Mouse (Mus musculus): ENCODE measurements around the gene Ascl2. TPM values are rescaled to one million over a fixed set of nuclear protein-coding genes. Genes with fewer than 3 reads are reported as not detected.

The Ascl2 gene
- 0.90 and 1.3 TPM in 2 replicates for polyA plus RNA-seq (2012; rRNA removed)

DNA sequence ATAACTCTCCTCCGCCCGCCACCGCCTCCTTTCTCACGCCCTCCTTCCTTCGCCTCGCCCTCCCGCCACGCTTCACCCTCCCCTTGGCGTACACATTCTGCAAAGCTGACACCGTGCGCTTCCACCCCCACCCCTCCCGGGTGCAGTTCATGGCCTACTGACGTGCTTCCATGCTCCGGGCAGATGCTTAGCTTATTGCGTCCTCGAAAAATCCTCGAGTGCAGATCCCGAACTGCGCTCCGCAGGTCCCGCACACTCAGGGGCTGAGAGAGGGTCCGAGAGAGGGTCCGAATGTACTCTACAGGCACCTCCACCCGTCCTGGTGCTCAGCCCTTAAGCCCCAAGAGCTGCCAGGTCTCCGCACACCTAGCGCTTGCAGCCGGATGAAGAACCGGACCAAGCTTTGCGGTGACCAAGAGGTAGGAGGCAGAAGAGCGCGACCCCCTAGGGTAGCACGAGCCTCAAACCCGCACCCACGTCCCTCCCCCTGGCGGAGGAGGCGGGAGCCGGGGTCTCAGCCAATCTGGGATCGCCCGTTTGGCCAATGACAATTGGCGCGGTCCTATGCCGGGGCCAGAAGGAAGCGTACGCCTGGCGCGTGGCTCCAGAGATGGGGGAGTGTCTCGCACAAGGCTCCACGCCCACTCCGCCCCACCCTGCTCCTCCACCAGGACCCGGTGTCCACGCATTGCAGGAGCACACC, at the start of gene Ascl2:
TSS of gene Ascl2 (minus strand) at position 456 of the 703 bp plus-strand sequence.
- no peak for DNase-seq (ENCODE audit: extremely low spot score in 1 of 2, low spot score in 1 of 2)

DNA sequence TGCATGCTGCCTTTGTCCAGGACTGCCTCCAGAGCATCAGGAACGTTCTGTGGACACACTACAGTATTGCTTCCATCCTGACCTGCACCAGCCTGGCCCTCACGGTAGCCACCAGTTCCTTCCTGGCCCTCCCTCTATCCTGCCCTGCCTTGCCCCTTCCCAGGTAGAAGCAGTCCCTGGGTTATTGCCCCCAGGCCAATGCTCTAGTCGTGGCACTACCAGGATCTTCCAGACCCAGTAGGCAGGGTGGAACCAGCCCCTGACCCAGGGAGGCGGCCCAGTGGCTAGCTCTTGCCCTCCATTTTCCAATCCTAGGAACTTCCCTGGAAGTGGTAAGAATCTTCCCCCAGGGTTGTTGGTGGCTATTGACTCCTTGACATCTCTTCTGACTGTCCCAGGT, 48.1 kb upstream of the Ascl2 start:
- no peak for DNase-seq (ENCODE audit: extremely low spot score in 1 of 2, low spot score in 1 of 2)

DNA sequence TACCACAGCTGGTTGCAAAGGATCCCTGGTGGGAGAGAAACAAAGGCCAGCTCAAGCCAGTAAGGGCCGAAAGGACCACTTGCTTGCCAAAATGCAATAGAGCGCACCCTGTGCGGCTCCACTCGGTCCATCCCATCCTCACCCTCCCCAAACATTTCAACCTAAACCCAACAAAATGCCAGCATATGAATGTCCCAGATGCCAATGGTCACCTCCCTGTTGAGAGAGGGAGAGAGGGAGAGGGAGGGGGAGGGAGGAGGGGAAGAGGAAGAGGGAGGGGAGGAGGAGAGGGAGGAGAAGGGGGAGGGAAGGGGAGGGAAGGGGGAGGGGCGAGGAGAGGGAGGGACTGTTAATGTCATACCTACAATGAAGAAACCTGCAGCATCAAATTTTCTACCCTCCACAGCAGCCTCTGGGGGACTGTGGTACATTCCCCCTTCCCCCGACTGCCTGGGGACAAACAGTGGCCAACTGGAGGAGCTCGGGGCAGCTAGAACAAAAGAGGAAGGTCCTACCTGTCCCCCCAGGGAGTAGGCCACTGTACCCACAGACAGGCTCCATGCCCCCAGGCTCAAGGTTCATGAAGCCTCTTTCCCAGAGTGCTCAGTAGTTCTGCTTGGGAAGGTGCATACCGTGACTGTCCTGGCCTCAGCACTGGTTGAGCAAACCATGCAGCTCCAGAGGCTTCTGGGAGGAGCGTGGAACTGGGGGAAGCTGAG, 47.5 kb upstream of the Ascl2 start:
- no peak for DNase-seq (ENCODE audit: extremely low spot score in 1 of 2, low spot score in 1 of 2)

DNA sequence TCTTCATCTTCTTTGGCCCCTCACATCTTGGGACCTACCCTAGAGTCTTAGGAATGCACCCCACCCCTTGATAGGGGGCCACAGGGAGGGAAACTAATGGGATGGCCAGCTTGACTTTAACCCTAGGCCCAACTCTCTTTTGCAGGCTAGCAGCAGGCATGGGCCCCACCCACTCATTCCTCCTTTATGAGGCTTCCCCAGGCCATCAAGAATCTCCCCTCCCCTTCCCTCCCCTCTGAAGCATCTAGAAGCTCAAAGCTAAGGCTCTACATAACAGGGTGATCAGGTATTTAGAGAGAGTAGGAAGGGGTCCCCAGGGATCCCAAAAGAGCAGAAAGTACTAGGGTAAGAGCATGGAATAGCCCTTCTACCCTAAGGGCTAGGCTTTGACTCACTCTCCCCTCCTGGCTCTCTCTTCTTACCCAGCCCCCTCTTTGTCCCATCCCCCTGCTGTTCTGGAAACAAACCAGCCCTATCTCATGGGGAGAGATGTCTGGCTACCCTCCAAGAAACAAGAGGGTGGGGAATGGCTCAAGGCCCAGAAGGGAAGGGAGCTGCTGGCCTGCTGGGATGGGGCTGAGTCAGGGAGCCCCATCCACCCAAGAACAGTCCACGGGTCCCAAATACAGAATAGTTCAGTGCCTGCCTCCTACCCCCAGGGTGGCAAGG, 46.8 kb upstream of the Ascl2 start:
- DNase-seq (ENCODE audit: extremely low spot score in 1 of 2, low spot score in 1 of 2): peak in 1 of 2 experiments; percentile 76

DNA sequence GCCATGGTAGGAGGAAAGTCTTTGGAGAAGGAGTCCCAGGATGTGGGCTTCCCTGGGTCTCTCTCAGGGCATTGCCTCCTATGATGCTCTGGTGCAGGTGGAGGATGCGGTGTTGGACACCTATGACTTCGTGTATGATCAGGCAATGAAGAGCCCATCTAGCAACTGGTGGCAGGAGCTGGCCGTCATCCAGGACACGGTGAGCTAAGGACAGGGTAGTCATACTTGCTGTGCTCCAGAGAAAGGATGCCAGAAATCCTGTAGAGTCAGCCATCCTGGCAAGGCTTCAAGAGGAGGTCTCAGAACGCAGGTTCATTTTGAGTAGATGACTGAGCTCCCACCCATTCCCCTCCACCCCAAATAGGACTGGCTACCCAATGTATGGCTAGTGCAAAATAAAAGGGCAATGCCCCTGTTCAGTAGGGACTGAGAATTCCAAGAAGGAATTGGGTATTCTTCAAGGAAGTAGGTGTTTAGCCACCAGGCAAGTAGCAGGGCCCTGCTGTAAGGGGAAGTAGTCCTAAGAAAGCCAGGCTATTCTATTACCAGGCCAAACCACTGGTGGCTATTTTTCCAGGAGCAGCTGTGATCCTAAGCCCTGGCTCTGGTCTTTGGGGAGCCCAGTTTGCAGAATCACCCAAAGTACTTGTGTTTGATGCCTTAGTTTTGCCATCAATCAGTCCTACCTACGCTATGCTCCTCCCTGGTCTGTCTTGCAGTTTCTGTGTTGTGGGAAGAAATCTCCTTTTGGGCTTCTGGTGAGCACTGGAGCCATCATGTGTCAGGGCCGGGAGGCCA, 46.0 kb upstream of the Ascl2 start:
- DNase-seq (ENCODE audit: extremely low spot score in 1 of 2, low spot score in 1 of 2): no peak

DNA sequence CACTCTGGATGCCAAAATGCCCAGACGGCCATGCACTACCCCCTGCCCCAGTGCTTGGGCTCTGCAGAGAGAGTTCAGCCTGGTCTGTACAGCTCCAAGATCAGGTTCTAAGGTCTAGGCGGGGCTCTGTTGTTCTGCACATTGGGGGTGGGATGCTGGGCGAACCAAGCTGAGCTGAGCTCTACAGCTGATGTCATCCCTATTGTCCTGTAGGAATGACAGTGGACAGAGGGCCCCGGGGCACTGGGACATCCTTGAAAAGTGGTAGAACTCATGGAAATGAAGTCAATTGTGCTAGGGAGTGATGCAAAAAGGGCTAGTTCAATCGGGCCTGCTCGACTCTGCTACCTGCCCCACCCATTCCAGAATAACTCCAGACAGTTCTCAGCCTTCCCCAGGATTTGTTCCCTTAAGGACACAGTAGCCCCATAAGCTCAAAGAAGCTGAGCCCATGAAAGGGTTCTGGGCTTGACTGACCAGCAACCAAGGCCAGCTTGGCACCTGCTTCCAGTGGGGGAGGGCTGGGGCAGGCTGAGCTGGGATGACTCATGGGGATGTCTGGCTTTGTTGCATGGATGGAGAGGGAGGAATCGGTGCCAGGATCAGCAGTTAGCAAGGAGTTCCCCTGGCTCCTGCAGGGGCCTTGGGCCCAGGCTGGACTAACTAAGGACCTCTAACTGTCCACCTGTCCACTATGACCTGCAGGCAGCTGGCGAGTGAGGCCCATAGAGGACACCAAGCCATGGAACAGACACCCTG, 44.5 kb upstream of the Ascl2 start:
- DNase-seq (ENCODE audit: extremely low spot score in 1 of 2, low spot score in 1 of 2): peak in 1 of 2 experiments; percentile 64

DNA sequence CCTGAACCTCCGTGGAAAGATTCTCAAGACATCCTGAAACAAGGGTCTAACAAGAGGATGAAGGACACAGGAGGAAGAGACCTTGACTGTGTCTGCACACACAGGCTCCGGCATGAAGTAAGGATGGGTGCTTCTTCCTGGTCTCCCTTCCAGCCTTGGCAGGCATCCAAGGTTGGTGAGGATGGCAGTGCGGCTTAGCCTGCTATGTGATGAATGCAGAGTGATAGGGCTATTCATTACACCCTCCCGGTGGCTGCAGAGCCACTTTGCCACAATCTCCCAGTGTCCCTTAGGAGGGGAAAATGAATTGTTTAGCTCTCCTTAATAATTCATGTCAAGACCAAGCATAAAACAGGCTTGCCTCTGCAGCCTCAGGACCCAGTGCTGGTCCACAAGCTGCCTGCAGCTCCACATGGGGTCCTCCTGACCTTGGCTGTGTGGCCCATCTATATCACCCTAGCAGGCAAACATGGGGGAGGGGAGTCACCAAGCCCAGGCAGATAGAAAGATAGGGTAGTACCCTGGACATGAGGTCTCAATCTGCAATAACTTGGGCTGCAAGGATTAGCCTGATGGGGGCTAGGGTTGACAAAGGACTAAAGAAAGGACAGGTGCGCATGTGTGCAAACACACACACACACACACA, 43.3 kb upstream of the Ascl2 start:
- DNase-seq (ENCODE audit: extremely low spot score in 1 of 2, low spot score in 1 of 2): no peak

DNA sequence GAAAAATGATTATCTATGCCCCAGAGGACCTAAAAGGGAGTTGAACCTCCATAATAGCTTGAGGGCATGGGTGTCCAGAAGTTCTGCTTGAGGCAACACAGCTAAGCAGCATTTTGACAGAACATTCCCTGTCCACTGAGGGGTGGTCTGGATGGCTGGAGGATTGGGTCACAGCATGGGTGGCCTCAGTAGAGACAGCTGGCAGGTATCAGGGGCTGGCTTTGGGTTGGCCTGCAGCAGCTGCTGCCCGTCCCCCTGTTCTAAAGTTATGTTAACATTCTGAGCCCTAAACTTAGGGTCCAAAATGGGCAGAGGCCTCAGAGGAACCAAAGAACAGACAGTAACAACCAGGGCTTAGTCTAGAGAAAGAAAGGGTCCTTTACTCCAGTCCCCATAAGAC, 42.2 kb upstream of the Ascl2 start:
- DNase-seq (ENCODE audit: extremely low spot score in 1 of 2, low spot score in 1 of 2): no peak

DNA sequence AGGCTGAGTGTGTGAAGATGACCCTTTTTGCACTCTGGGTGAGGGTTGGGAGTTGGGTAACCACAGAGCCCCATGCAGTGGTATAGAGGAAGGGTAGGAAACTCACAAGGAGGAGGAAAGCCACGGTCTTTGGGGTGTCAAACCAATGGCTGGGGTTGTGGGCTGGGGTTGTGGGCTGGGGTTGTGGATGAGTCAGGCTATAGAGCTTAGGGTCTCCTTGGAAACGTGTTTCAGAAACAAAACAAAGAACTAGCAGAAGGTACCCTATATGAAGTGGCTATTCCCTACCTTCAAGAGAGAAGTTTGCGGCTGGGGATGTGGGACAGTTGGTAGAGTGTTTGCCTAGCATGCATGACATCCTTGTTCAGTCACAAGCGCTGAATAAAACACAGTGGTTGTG, 40.9 kb upstream of the Ascl2 start:
- no peak for DNase-seq (ENCODE audit: extremely low spot score in 1 of 2, low spot score in 1 of 2)

DNA sequence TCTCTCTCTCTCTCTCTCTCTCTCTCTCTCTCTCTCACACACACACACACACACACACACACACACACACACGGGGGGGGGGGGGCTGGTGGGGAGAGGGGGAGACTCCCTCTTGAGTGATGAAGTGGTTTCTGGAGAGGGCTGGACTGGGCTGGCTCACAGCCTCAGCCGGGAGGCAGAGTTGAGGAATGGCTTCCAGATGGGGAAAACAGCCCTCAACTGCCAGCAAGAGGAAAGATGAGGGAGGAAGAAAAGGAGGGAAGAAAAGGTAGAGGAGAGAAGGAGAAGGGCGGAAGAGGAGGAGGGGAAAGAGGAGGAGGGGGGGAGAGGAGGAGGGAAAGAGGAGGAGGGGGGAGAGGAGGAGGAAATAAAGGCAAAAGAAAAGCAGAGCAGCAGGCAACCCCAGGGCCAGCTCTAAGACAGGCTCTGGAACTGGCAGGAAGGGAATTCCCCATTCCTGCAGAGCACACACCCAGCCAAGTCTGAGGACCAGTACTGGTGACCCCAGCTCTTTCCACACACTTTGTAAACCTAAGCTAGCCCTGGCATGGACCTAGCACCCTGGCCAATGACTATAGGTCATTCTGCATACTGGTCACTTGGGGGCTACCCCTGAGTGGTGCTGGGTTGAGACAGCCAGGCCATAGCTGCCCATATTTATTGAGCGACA, 40.1 kb upstream of the Ascl2 start:
- DNase-seq (ENCODE audit: extremely low spot score in 1 of 2, low spot score in 1 of 2): no peak

DNA sequence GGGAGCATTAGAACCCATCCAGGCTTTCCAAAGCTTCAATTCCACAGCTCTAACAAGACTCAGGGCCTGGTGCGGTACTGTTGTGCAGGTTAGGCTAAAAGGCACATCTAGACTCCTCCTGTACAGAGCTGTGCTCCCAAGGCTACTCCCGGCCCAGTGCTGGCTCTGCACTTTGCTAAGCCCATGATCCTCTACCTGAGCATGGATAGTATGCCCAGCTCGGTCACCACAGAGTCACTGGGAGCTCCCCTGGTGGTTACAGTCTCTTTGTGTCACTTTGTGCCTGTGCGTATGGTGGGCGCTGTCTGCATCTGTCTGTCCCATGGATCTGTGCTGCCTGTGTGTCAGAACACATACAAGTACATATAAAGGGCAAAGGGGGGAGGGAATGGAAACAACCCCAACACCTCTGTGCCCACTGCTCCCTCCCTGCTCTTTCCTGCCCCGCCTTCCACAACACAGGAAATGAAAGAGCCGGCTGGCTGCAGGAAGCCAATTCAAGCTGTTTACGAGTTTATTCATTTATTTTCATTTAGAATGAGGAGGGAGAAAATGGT, 39.4 kb upstream of the Ascl2 start:
- DNase-seq (ENCODE audit: extremely low spot score in 1 of 2, low spot score in 1 of 2): no peak

DNA sequence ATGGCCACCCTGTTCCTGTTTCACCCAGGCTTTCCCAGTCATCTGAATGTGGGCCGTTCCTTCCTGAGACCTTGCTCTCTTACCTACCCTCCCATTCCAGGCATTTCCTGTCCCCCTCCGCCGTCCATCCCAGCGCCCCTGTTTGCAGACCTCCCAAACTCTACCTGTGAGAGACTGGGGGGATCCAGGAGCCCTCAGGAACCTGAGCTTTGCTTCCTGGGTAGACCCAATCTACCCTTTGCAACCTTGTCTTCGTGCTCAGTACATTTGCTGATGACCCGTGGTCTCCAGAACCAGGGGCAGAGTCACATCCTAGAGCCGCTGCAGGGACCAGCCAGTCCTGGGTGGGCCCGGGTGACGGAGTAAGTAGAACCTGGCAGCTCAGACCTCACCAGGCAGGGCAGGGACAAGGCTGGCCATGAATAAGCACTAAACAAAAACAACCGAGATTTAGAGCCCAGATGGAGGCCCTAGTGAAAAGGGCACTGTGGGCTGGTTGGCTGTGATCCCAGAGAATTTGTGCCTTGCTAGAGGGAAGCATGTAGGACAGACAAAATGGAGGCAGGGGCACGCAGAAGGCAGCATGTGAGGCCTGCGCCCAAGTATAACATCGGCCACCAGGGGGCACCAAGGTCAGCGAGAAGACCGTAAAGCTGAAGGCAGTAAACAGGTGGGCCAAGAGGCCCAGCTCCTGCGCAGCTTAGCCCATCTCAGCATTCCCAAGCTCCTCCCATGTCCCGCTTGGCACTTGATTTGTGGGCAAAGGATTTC, 38.7 kb upstream of the Ascl2 start:
- peak; percentile 86 to 97 for DNase-seq (ENCODE audit: extremely low spot score in 1 of 2, low spot score in 1 of 2)

DNA sequence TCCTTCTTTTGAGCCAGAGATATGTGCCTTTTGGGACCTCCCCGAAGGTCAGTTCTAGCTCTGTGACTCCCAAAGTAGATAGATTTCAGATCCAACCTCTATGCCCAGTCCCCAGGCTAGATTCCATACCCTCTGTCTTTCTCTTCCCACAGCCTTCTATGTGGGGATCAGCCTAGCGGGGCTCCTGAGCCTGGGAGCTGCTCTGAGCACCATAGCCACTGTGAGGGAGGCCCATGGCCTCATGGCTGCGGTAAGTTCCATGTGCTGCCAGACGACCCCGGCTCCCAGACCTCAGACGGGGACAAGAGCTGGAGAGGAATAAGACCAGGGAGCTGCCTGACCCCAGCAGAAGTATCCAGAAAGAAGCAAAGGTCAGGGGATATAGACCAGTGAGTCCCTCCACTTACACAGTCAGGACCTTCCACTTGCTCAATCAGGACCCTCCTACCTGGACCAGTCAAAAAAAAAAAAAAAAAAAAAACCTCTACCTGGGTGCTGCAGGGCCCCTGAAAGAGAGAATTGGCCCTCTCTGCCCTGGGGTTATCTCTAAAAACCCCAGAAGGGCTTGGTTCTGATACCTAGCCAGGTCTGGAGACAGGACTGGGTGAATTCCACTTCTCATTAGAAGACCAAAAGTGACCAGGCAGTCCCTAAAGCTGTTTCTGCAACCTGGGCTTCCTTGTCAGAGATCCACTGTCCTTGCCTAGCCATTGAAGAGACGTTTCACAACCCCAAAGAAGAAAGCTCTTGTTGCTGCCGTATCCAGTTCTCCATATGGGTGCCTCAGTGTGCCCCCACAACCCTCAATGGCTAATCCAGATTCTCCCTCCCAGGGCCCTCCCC, 37.9 kb upstream of the Ascl2 start:
- DNase-seq (ENCODE audit: extremely low spot score in 1 of 2, low spot score in 1 of 2): no peak

DNA sequence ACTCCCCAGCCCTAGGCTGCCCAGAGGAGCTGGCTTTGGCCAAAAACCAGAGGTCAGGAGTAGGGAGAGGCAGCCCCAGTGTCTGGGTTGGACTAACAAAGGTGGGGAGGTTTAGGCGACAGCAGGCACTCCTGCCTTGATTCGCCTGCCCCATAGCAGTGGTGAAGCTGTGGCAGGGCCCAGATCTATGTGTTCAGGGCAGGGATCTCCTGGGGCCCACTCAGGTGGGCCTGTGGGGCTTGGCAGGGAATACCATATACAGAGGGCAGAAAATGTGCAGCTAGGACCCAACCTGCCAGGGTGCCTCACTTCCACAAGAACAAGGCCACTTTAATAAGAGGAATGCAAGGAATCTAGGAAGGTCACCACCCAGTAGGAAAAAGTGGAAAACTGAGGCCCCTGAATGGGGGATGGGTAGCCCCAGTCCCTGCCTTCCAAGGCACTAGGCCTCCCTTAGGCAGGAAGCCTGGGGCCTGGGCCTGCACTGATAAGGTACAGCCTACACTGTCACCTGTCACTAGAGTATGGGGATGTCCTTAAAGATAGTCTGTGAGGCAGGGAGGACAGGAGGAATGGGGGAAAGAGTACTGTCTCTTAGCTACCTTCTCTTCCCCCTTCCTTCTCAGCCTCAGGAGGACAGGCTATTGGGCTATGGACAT, 37.2 kb upstream of the Ascl2 start:
- no peak for DNase-seq (ENCODE audit: extremely low spot score in 1 of 2, low spot score in 1 of 2)

DNA sequence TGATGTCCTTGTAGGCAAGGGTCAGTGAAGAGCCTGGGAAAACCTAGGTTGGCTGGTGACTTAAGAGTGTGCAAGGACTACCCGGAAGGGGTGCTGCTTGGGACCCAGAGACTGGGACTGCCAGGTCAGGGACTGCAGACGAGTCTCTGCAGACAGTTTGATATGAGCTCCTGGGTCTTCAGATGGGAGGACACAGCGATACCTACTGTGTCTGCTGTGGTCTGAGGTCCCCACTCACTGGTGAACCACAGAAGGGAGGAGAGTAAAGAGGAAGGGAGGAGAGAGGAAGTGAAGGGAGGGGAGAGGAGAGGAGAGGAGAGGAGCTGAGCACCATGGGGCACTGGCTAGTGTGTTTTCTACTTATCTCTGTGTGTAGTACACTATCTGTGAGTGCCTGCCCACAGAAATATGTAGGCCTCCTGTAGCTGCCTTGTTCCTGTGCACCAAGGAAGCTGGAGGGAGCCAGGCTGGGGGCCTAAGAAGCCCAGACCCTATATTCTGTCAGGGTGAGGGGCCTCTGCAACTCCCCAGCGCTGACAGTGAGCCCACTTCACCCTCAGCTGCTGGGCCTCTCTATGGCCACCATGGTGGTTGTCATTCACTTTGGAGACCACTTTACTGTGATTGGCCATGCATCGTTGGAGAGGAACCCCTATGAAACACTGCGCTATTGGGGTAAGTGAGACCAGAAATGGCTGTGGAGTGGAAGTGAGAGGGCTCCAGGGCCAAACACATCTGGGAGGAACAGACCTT, 36.5 kb upstream of the Ascl2 start:
- no peak for DNase-seq (ENCODE audit: extremely low spot score in 1 of 2, low spot score in 1 of 2)

DNA sequence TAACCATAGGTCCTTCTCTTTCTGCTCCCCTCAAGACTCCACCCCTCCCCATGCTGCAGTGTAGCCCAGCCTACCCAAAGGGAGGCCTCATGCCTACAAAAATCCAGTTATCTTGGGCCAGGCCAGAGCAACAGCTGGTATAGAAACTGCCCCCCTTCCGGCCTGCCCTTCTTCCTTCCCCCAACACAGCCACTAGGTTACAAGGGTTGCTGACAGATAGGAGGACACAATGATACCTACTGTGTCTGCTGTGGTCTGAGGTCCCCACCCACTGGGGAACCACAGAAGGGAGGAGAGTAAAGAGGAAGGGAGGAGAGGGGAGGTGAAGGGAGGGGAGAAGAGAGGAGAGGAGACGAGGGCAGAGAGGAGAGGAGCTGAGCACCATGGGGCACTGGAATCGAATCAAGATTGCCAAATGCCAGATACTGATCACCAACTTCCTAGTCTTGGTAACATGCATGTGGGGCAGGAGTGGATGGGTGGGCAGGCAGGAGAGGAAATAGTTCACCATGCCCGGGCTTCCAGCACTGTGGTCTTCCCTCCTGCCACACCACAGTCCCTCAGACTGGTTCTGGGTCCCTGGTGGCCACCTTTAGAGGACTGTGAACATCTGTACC, 35.8 kb upstream of the Ascl2 start, which contains the start of gene Tspan32:
TSS of gene Tspan32 (plus strand) at position 320 of the 617 bp plus-strand sequence.
- DNase-seq (ENCODE audit: extremely low spot score in 1 of 2, low spot score in 1 of 2): no peak
